Mouse (Mus musculus): ENCODE measurements around the gene Lmx1b. TPM values are rescaled to one million over a fixed set of nuclear protein-coding genes. Genes with fewer than 3 reads are reported as not detected.
A peak's percentile ranks its signal among the peaks of the same experiment; 100 is the strongest.

Lmx1b gene
- polyA plus RNA-seq, 1 experiment from 2014 or later, result 1.6 TPM

DNA sequence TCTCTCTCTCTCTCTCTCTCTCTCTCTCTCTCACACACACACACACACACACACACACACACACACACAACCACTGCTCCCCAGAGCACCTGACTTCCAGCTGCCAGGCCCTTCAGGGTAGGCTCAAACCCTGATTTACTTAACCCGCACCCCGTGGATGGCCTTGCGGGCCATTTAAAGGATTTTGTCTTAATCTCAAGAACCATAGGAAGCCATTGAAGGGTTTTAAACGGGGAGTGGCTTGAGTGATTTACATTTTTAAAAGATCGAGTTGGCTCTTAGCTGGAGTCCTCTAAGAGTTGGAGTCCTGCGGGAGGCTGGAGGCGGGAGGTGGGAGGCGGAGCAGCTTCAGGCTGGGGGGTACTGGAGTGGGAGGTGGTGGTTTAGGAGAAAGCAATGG is 58.4 kb downstream of the Lmx1b start:
- H3K4me1 ChIP-seq (ENCODE audit: control insufficient read depth, insufficient read depth, low read length), result peaks cover 31% of the 10 kb centered on the region
- no peak overlapping the region for H3K4me3 ChIP-seq (ENCODE audit: low read depth, low read length)
- no peak overlapping the region for H3K27ac ChIP-seq (ENCODE audit: low read depth, low read length)
- 4% methylated on average over 8 of the region's 8 CpGs for WGBS
- H3K36me3 ChIP-seq (ENCODE audit: control insufficient read depth, insufficient read depth, low read length), result no peaks in the 10 kb centered on the region
- H3K4me2 ChIP-seq (ENCODE audit: low read depth), result no peak overlapping the region
- H3K27me3 ChIP-seq (ENCODE audit: control insufficient read depth, insufficient read depth, low read length), result peaks cover 79% of the 10 kb centered on the region
- ATAC-seq (ENCODE audit: insufficient read depth, low FRiP score, low TSS enrichment) (no peak), DNase-seq (ENCODE audit: low spot score) (no peak)
- no peaks in the 10 kb centered on the region for H3K9me3 ChIP-seq (ENCODE audit: control insufficient read depth, low read length)
- H3K9ac ChIP-seq (ENCODE audit: low read length), result no peak overlapping the region

DNA sequence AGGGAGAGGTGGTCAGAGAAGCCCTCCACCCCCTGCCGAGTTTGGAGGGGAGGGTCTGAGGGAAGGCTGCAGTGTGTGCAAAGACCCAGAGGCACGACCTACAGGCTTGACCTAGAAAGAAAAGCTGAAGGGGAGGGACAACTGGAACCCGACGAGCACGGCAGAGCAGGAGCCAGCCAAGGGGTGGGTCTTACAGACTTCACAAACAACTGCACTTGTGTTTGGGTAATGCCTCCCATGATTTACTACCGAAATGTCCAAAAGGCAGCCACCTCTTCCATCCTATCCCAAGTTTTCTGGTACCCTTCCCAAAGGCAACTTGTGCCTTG is 58.9 kb downstream of the Lmx1b start:
- peaks cover 31% of the 10 kb centered on the region for H3K4me1 ChIP-seq (ENCODE audit: control insufficient read depth, insufficient read depth, low read length)
- DNase-seq (ENCODE audit: low spot score) (no peak), ATAC-seq (ENCODE audit: insufficient read depth, low FRiP score, low TSS enrichment) (no peak)
- WGBS, result 1% methylated on average over 6 of the region's 6 CpGs
- no peaks in the 10 kb centered on the region for H3K36me3 ChIP-seq (ENCODE audit: control insufficient read depth, insufficient read depth, low read length)
- H3K9me3 ChIP-seq (ENCODE audit: control insufficient read depth, low read length), result no peaks in the 10 kb centered on the region
- no peak overlapping the region for H3K4me3 ChIP-seq (ENCODE audit: low read depth, low read length)
- H3K27me3 ChIP-seq (ENCODE audit: control insufficient read depth, insufficient read depth, low read length), result peaks cover 80% of the 10 kb centered on the region
- no peak overlapping the region for H3K9ac ChIP-seq (ENCODE audit: low read length)
- H3K4me2 ChIP-seq (ENCODE audit: low read depth), result no peak overlapping the region
- H3K27ac ChIP-seq (ENCODE audit: low read depth, low read length), result no peak overlapping the region

DNA sequence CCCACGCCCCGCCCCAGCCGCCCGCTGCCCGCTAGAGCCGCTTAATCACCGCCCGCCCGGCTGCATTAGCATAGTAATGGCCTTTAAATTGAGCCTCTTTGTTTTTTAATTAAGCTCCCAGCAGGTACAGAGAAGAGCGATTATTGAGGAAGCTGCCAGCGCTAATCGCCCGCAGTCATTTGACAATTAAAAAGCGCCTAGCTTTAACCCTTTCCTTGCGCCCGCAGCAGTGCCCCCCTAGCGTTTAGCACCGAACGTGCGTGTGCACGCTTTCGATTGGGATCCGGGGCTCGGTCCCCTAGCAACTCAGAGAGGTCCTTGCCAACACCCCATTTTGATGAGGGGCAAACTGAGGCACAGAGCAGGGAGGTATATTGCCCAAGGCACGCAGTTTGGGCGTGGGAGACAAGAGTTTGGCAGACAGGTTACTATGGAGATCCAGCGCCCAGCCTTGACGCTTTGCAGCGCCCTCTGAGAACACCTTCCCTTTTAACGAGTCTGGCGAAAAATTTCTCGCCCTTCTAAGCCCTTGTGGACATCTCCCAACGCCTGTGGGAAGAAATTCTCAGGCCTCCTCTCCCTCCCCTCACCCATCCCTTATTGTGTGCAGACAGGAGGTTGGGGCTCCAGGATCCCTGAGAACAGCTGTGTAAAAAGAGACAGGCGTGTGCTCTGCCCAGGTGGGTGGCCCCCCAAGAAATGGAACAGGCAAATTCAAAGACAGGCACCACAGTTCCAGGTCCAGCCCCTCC is 59.4 kb downstream of the Lmx1b start:
- Histone ChIP-seq H3K36me3 (ENCODE audit: control insufficient read depth, insufficient read depth, low read length) (no peaks in the 10 kb centered on the region), H3K9me3 (ENCODE audit: control insufficient read depth, low read length) (no peaks in the 10 kb centered on the region), H3K4me3 (ENCODE audit: low read depth, low read length) (peak overlapping the region; percentile 10), H3K27ac (ENCODE audit: low read depth, low read length) (no peak overlapping the region), H3K4me1 (ENCODE audit: control insufficient read depth, insufficient read depth, low read length) (peaks cover 30% of the 10 kb centered on the region), H3K9ac (ENCODE audit: low read length) (no peak overlapping the region), H3K4me2 (ENCODE audit: low read depth) (peak overlapping the region; percentile 32), H3K27me3 (ENCODE audit: control insufficient read depth, insufficient read depth, low read length) (peaks cover 77% of the 10 kb centered on the region)
- ATAC-seq (ENCODE audit: insufficient read depth, low FRiP score, low TSS enrichment), result no peak
- DNase-seq (ENCODE audit: low spot score), result peak; percentile 42
- WGBS, result under 1% methylated on average over 34 of the region's 34 CpGs

DNA sequence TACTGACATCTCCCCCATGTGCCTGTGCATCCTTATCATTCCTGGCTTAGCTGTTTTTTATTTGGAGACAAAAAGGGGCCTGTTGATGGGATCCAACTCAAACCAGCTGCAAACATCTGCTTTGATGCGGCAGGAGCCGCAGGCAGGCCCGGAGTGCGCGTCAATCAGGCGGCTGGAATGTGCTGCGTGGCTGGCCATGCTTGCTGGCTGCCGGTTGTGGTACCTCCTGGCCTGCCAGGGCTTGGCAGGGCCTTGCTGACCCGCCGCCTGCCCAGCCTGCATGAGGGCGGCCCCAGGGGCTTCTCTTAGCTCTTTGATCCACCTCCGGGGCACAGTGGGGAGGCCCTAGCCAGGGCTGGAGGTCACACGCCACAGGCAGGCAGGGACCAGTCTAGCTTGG is 64.9 kb downstream of the Lmx1b start:
- DNase-seq (ENCODE audit: low spot score) (no peak), ATAC-seq (ENCODE audit: insufficient read depth, low FRiP score, low TSS enrichment) (no peak)
- Histone ChIP-seq H3K4me2 (ENCODE audit: low read depth) (no peak overlapping the region), H3K9me3 (ENCODE audit: control insufficient read depth, low read length) (no peaks in the 10 kb centered on the region), H3K27me3 (ENCODE audit: control insufficient read depth, insufficient read depth, low read length) (peaks cover 66% of the 10 kb centered on the region), H3K27ac (ENCODE audit: low read depth, low read length) (no peak overlapping the region), H3K4me1 (ENCODE audit: control insufficient read depth, insufficient read depth, low read length) (peaks cover 1% of the 10 kb centered on the region; the same call in 1 of the 2 replicates), H3K4me3 (ENCODE audit: low read depth, low read length) (no peak overlapping the region), H3K36me3 (ENCODE audit: control insufficient read depth, insufficient read depth, low read length) (no peaks in the 10 kb centered on the region), H3K9ac (ENCODE audit: low read length) (no peak overlapping the region)
- WGBS, result 17% methylated on average over 13 of the region's 13 CpGs

DNA sequence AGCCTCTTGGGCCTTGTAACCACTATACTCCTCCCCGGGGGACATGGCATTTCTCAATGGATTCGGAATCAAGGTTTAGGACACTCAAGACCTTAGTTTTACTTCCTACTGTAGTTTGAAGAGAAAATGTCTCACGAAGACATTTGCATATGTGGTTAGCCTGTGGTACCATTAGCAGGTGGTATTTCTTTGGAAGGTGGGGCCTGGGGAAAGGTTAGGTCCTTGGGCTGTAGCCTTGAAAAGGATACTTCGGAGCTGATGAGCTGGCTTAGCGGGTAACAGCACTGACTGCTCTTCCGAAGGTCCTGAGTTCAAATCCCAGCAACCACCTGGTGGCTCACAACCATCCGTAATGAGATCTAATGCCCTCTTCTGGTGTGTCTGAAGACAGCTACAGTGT is 67.2 kb downstream of the Lmx1b start:
- no peaks in the 10 kb centered on the region for H3K9me3 ChIP-seq (ENCODE audit: control insufficient read depth, low read length)
- H3K4me1 ChIP-seq (ENCODE audit: control insufficient read depth, insufficient read depth, low read length), result no peaks in the 10 kb centered on the region
- no peak overlapping the region for H3K4me3 ChIP-seq (ENCODE audit: low read depth, low read length)
- DNase-seq (ENCODE audit: low spot score), result no peak
- ATAC-seq (ENCODE audit: insufficient read depth, low FRiP score, low TSS enrichment), result no peak
- H3K27me3 ChIP-seq (ENCODE audit: control insufficient read depth, insufficient read depth, low read length), result peaks cover 67% of the 10 kb centered on the region
- 92% methylated on average over 7 of the region's 7 CpGs for WGBS
- H3K36me3 ChIP-seq (ENCODE audit: control insufficient read depth, insufficient read depth, low read length), result no peaks in the 10 kb centered on the region
- no peak overlapping the region for H3K9ac ChIP-seq (ENCODE audit: low read length)
- H3K27ac ChIP-seq (ENCODE audit: low read depth, low read length), result no peak overlapping the region
- H3K4me2 ChIP-seq (ENCODE audit: low read depth), result no peak overlapping the region

DNA sequence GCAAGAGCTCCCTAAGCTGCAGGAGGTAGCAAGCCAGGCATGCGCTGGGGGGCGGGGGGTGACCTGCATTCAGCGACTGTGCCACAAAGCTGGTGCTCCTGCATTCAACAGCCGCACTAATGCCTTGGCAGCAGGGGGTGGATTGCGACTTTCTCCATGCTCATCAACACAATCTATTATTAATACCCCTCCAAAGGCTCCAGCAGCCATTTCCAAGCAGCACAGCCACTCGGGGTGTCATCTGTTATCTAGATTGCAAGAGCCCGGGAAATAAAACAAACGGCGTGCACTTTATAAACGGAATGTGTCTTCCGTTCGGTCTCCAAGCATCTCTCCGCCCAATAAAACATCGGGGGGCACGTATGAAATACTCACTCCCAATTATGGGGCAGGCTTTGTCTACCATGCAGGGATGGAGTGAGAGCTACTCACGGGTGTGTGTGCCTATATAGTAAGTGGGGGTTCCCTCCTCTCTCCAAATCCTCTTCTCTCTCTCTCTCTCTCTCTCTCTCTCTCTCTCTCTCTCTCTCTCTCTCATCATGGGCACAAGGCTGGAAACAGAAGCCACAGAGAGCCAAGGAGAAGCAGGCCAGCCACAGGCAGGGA is 69.0 kb downstream of the Lmx1b start:
- Histone ChIP-seq H3K27ac (ENCODE audit: low read depth, low read length) (no peak overlapping the region), H3K9ac (ENCODE audit: low read length) (no peak overlapping the region), H3K9me3 (ENCODE audit: control insufficient read depth, low read length) (no peaks in the 10 kb centered on the region), H3K27me3 (ENCODE audit: control insufficient read depth, insufficient read depth, low read length) (peaks cover 55% of the 10 kb centered on the region), H3K4me3 (ENCODE audit: low read depth, low read length) (no peak overlapping the region), H3K4me1 (ENCODE audit: control insufficient read depth, insufficient read depth, low read length) (no peaks in the 10 kb centered on the region), H3K36me3 (ENCODE audit: control insufficient read depth, insufficient read depth, low read length) (no peaks in the 10 kb centered on the region), H3K4me2 (ENCODE audit: low read depth) (no peak overlapping the region)
- ATAC-seq (ENCODE audit: insufficient read depth, low FRiP score, low TSS enrichment), result no peak
- WGBS, result 21% methylated on average over 16 of the region's 16 CpGs
- DNase-seq (ENCODE audit: low spot score), result no peak

DNA sequence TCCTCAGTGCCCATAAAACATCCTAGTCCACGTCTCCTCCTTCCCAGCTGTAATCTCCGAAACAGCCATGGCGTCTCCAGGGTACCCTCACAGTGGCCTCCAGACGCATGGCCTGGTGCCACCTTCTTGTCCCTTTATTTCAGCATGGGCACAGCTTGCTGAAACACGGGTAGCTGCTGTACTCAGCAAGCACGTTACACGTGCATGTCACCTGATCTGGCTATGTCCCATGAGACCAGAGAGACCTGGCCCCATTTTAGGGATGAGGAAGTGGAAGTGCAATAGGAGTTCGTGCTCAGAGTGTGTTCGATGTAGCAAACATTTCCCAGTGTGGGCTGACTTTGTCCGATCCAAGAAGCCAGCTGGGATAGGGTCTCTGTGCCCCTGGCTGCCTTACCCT is 70.6 kb downstream of the Lmx1b start:
- ATAC-seq (ENCODE audit: insufficient read depth, low FRiP score, low TSS enrichment) (no peak), DNase-seq (ENCODE audit: low spot score) (no peak)
- Histone ChIP-seq H3K36me3 (ENCODE audit: control insufficient read depth, insufficient read depth, low read length) (no peaks in the 10 kb centered on the region), H3K9me3 (ENCODE audit: control insufficient read depth, low read length) (no peaks in the 10 kb centered on the region), H3K9ac (ENCODE audit: low read length) (no peak overlapping the region), H3K4me1 (ENCODE audit: control insufficient read depth, insufficient read depth, low read length) (no peaks in the 10 kb centered on the region), H3K27me3 (ENCODE audit: control insufficient read depth, insufficient read depth, low read length) (peaks cover 48% of the 10 kb centered on the region), H3K4me2 (ENCODE audit: low read depth) (no peak overlapping the region), H3K4me3 (ENCODE audit: low read depth, low read length) (no peak overlapping the region), H3K27ac (ENCODE audit: low read depth, low read length) (no peak overlapping the region)
- 59% methylated on average over 10 of the region's 10 CpGs for WGBS

DNA sequence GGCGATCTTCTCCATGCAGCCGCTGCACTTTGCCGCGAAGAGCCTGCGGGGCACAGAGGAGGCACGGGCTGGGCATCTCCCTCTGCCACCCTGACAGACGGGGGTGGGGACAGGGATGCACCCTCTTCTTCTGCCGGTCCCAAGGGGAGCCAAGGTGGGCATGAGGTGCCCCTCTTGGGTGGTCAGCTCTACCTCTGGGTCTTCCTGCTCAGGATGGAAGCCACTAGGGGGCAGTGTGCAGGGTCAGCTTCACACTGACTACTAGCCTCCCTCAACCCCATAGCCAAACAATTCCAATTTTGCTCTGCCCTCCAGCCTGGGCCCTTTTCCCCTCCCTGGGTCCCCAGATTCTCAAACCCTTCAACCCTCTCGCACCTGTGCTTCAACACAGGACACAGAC is 71.1 kb downstream of the Lmx1b start:
- Histone ChIP-seq H3K4me3 (ENCODE audit: low read depth, low read length) (0 out of 2 replicates have a peak overlapping the region, but pooled peaks have one; percentile 3), H3K27ac (ENCODE audit: low read depth, low read length) (no peak overlapping the region), H3K36me3 (ENCODE audit: control insufficient read depth, insufficient read depth, low read length) (no peaks in the 10 kb centered on the region), H3K4me1 (ENCODE audit: control insufficient read depth, insufficient read depth, low read length) (no peaks in the 10 kb centered on the region), H3K4me2 (ENCODE audit: low read depth) (peak overlapping the region; percentile 22; the same call in 1 of the 2 replicates), H3K9ac (ENCODE audit: low read length) (no peak overlapping the region), H3K9me3 (ENCODE audit: control insufficient read depth, low read length) (no peaks in the 10 kb centered on the region), H3K27me3 (ENCODE audit: control insufficient read depth, insufficient read depth, low read length) (peaks cover 46% of the 10 kb centered on the region)
- DNase-seq (ENCODE audit: low spot score) (peak; percentile 59), ATAC-seq (ENCODE audit: insufficient read depth, low FRiP score, low TSS enrichment) (no peak)
- 16% methylated on average over 9 of the region's 9 CpGs for WGBS

DNA sequence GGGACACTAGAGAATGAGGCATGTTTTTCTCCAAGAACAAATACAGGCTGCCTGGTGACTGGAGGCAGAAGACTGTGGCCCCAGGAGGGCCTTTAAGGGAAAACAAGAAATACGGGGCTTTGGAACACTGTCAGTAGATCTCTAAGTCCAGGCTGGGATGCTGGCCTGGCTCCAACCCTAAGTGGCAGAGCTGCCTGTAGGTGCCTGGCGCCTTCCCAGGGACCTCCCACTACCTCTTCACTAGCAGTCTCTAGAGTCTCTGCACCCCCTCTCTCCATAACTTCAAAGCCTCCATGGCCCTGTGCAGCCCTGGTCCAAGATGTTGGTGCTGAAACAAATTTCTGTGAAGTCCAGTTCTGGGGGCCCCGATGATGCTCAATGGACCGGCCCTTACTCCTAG is 74.4 kb downstream of the Lmx1b start:
- H3K27me3 ChIP-seq (ENCODE audit: control insufficient read depth, insufficient read depth, low read length), result peaks cover 30% of the 10 kb centered on the region
- no peak overlapping the region for H3K4me2 ChIP-seq (ENCODE audit: low read depth)
- no peaks in the 10 kb centered on the region for H3K4me1 ChIP-seq (ENCODE audit: control insufficient read depth, insufficient read depth, low read length)
- WGBS, result 63% methylated on average over 4 of the region's 4 CpGs
- ATAC-seq (ENCODE audit: insufficient read depth, low FRiP score, low TSS enrichment) (no peak), DNase-seq (ENCODE audit: low spot score) (no peak)
- no peak overlapping the region for H3K27ac ChIP-seq (ENCODE audit: low read depth, low read length)
- no peak overlapping the region for H3K9ac ChIP-seq (ENCODE audit: low read length)
- H3K36me3 ChIP-seq (ENCODE audit: control insufficient read depth, insufficient read depth, low read length), result no peaks in the 10 kb centered on the region
- H3K4me3 ChIP-seq (ENCODE audit: low read depth, low read length), result no peak overlapping the region
- no peaks in the 10 kb centered on the region for H3K9me3 ChIP-seq (ENCODE audit: control insufficient read depth, low read length)

Measured in neural tube, embryonic 11.5 days (tissue).